Mouse (Mus musculus) testis, postnatal 10 days (tissue): ENCODE data around the gene Tshz3.

Experiments
- DNase-seq: peaks from one replicate; pipeline ENCODE4 v3.0.0; 2021; ENCODE audit warnings: low spot score

Tshz3 gene

DNA sequence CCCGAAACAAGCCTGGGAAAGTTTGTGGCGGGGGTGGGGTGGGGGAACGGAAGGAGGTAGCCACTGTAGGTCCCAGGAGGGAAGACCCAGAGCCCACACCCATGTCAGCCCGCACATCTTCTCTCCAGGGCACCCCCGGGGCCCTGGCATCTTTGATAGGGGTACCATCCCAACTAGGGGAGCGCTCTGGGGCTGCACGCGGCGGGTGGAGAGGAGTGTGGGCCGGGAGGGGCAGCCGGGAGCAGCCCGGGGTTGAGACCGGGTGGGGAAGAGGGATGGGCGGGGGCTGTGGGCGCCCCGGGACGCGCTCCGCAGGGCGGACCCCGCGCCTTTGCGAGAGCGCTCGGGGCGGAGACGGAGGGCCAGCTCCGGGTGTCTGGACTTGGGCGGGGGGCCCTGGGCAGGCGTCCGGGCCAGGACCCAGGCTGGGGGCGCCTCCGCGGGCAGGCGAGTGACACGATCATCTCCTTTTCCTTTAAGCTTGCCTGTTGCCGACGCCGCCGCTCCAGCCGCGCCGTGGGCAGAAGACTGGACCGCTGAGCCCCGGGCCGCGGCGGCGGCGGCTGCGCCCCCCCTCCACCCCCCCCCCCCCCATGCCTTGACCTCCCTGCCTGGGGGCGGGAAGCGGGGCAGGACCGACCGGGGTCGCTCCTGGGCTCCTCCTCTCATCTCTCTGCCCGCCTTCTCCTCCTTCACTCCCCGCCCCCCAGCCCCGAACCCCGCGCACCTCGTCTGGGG, 631 bp upstream of the Tshz3 start:
- DNase-seq: peak; percentile 71

DNA sequence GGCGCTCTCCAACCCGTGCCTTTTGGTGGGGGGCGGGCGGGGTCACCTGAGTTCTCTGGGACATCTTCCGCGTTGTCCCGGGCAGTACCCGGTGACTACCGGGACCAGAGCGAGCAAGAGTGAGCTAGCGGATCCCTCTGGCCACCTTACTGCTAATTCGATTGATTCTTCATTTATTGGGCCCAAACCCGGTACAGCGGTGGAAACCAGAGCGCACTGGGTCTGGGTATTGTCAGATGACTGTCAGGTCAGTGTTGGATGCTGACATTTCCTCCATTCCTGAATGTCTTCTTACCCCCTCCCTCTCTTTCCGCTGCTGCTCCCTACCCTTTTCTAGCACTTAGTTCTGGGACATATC, 650 bp downstream of the Tshz3 start:
- no peak for DNase-seq

DNA sequence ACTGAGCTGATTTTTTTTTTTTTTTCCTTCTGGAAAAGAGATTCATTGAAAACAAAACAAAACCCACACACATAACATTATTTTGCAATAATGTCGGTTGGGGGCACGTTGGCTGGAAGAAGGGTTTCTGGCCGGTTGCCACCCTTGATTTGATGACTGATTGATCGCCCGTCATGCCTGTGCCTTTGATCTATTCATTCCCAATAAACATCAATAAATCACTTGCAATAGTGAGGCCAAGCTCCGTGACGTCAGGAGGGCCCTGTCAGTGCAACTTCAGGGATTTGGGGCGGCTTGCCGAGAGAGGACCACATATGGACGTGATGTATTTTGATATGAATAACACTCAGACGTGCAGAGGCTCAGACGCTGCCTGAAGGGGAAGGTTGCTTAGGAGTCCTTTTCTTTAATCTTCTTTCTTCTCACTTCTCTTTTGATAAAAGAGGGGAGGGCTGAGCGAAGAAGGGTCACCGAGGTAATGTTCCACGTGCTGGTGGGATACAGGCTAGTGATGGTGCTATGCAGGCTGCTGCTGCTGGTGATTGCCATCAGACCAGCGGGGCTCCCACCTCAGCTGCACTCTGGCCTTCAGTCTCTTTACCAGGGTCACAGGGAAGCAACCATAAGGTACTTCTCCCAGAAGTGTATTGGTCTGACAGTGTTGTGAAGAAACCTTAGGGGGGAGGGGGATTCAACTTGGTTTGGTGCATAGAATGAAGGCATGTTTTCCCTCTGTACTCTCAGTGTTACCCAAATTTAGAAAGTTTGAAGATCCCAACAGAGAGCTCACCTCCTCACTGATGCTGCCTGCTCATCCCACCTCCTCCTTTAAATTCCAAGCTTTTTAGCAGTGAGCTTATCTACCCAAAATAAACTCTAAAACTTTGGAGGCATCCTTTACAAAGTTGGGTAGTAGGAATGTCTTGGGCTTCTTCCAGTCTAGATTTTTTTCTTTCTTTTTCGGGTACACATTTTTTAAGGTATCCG, 1.4 kb downstream of the Tshz3 start:
- DNase-seq: no peak

- DNase-seq: no peak
These were observed 8.7 kb downstream of the Tshz3 start for GRCm38 (mm10) chr7:36706636-36707035.

- no peak for DNase-seq
These were observed 9.3 kb downstream of the Tshz3 start for GRCm38 (mm10) chr7:36707266-36707665.

DNA sequence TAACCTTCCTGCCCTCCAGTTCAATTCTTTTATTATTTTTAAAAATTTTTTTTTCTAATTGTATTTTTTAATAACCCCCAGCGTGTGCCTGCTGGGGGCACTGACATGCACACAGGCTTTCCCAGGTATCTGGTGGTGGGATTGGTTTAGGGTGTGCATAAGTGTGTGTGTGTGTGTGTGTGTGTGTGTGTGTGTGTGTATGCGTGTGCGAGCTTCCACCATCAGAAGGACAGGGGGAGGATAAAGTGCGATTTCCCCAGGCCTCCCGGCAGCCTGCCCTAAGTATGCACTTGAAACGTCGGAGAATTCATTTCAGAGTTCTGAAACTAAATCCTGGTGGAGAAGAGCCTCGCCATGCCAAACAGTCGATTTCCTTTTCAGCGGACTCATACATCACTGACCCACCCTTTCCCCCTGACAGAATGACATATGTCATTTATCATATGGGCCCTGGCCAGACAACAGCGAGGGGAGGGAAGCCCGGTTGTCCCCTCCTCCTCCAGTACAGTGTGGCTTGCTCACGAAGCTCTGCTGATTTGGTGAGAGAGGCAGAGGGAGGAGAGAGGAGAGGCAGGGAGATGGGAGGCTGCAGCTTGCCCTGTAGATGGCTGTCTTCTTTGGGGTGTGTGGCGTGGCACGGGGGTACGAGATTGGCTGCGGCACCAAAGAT, 9.9 kb downstream of the Tshz3 start:
- no peak for DNase-seq

GRCm38 (mm10) chr7:36708823-36709222, 10.9 kb downstream of the Tshz3 start:
- DNase-seq: no peak

- peak; percentile 69 for DNase-seq
These were observed 11.3 kb downstream of the Tshz3 start for GRCm38 (mm10) chr7:36709239-36709638.

DNA sequence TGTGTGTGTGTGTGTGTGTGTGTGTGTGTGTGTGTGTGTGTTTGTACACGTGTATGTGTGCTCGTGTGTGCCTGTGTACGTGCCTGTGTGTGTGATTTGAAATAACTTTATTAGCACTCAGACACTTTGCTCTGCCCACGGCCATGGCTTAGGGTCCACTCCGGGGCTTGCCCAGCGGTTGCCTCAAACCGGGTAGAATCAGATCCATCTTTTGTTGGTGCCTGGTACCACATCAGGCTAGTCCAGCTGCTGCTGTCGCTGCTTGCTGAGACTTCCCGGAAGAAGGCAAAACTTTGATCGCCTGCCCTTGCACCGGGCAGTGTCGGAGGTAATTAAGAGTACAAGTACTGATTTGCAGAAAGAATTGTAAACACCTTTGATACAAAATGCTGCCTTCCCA, 12.1 kb downstream of the Tshz3 start:
- DNase-seq: no peak

GRCm38 (mm10) chr7:36710387-36710786, 12.5 kb downstream of the Tshz3 start:
- no peak for DNase-seq

GRCm38 (mm10) chr7:36711766-36712165, 13.8 kb downstream of the Tshz3 start:
- DNase-seq: peak; percentile 83

DNA sequence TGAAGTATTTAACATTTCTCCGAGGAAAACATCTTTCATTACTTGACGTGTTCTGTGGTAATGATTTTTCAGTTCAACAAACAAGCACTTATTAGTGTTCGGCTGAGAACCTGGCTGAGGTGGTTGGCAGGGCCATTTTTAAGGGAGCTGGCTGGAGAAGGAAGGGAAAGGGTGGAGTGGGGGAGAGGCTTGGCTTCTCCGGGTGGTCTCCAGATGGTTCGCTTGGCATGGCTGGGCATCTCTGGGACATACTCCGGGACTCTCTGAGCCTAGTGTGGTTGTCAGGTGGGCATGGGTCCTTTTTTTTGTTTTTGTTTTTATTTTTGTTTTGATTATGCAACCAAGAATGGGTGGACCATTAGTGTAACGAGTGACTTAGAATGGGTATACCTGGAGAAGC, 16.4 kb downstream of the Tshz3 start:
- no peak for DNase-seq

DNA sequence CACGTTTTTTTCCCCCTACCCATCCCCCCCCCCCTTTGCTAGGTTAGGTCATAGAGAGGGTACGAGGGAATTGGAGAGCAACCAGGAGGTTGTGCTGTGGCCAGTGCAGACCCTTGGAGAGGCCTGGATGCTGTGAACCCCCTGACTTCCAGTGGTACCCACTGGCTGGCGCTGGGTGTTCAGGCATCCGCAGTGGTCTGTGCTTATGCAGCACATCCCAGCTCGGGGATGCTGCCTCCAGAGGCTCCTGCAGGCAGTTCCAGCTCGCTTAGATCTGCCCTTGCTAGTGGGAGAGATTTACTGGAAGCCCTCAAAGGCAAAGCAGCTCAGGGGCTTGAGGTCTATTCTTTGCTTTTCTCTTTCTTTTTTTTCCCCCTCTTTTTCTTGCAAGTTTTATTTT, 19.3 kb downstream of the Tshz3 start:
- no peak for DNase-seq

DNA sequence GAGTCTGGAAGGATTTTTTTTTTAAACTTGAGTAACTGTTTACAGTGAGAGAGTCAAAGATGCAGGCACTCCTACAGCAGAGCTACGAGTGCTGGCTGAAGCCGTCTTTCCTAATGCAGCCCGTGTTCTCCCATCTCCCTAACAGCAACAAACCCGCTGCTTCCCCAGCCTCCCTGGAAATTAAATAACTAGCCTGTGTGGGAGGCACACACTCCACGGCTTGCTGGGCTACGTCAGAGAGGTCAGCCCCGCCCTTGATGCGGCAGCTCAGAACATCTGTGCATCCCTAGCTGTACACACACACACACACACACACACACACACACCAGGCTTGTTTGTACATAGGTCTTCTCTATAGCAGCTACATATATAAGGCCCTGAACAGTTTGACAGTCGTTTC, 22.9 kb downstream of the Tshz3 start:
- no peak for DNase-seq

- no peak for DNase-seq
These were observed 38.6 kb downstream of the Tshz3 start for GRCm38 (mm10) chr7:36736303-36737050.

DNA sequence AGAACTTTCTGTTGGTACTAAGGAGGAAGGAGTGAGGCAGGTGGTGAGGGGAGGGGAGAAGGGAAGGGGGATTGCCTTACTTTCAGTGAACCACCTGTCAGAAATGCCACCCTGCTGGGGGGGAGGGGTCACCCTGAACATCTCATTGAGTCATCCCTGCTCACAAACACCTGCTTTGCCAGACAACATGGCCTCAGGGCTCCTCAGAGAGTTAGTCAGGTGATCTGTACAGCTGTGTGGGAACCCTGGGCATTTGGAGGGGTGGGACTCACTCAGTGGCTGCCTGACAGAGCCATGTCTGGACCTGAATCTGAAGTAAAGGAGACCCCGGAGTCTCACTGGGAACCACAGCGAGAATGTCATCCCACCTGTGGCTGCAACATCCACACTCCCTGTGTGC, 53.6 kb downstream of the Tshz3 start:
- DNase-seq: no peak

GRCm38 (mm10) chr7:36767501-36768092, 69.7 kb downstream of the Tshz3 start:
- no peak for DNase-seq

GRCm38 (mm10) chr7:36773086-36773485, 75.2 kb downstream of the Tshz3 start:
- no peak for DNase-seq

- DNase-seq: no peak
These were observed 79.0 kb downstream of the Tshz3 start for GRCm38 (mm10) chr7:36776956-36777355.

DNA sequence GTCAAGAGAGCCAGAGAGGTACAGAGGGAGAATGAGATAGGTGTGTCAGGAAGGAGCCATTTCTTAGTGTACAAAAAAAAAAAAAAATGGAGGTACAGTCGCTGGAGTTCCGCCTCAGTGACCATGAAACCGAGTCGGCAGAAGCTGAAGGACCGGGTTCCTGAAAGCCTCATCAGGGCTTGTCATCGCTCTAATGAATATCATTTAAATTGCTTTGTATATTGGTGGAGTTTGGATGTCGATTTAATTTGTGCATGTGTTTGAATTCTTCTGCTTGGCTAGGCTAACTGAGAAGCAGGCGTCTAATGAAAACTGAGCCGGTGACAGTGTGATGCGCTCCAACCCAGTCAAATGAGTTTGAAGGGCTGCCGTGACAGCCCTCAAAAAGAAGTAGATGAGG, 80.5 kb downstream of the Tshz3 start:
- no peak for DNase-seq

GRCm38 (mm10) chr7:36784243-36784773, 86.4 kb downstream of the Tshz3 start:
- DNase-seq: no peak
